Mouse (Mus musculus) MEL (cell line): ENCODE measurements around the gene Cabp2. TPM values are rescaled to one million over a fixed set of nuclear protein-coding genes. Genes with fewer than 3 reads are reported as not detected.

Experiments
- DNase-seq: peaks from one replicate; pipeline ENCODE4 v3.0.0; 2011; ENCODE audit warnings: low read depth, low spot score
- H3K27ac ChIP-seq: 2 replicates; pipeline ENCODE4 v1.5.1; 2012; ENCODE audit warnings: low read depth, mild to moderate bottlenecking, control low read depth, low read length, moderate library complexity; ENCODE audit not compliant: control insufficient read depth
- H3K27me3 ChIP-seq, 2 experiments: fragments of 150-350 bp in 1 of 2; sonication (generic) in 1 of 2; 2 replicates each; pipeline ENCODE4 v1.6.1; 2012; ENCODE audit warnings: low read length in 2 of 2, mild to moderate bottlenecking in 2 of 2, improper control_type of control experiment in 1 of 2, moderate library complexity in 1 of 2; ENCODE audit not compliant: insufficient read depth in 2 of 2, control insufficient read depth in 1 of 2
- H3K36me3 ChIP-seq, 2 experiments: 2 replicates each; pipeline ENCODE4 v1.6.1; 2012 to 2014; ENCODE audit warnings: low read length in 2 of 2, improper control_type of control experiment in 1 of 2, inconsistent platforms in 1 of 2, mild to moderate bottlenecking in 1 of 2; ENCODE audit not compliant: insufficient read depth in 2 of 2, control insufficient read depth in 1 of 2
- H3K4me1 ChIP-seq, 2 experiments: fragments of 150-350 bp in 1 of 2; sonication (generic) in 1 of 2; 2 replicates each; pipeline ENCODE4 v1.6.1; 2012; ENCODE audit warnings: low read length in 2 of 2, improper control_type of control experiment in 1 of 2, mild to moderate bottlenecking in 1 of 2; ENCODE audit not compliant: insufficient read depth in 2 of 2, control insufficient read depth in 1 of 2
- H3K4me3 ChIP-seq, 2 experiments: fragments of 150-350 bp in 1 of 2; sonication (generic) in 1 of 2; 2 replicates each; pipeline ENCODE4 v1.5.1; 2012; ENCODE audit warnings: low read depth in 2 of 2, low read length in 2 of 2, mild to moderate bottlenecking in 2 of 2, moderate library complexity in 2 of 2, control low read depth in 1 of 2, improper control_type of control experiment in 1 of 2; ENCODE audit not compliant: control insufficient read depth in 1 of 2, insufficient read depth in 1 of 2
- H3K79me2 ChIP-seq: 2 replicates; pipeline ENCODE4 v1.6.1; 2012; ENCODE audit warnings: mild to moderate bottlenecking, low read length, moderate library complexity; ENCODE audit not compliant: control insufficient read depth, poor library complexity, insufficient read depth
- H3K9ac ChIP-seq: 2 replicates; pipeline ENCODE4 v1.6.1; 2012; ENCODE audit warnings: low read depth, mild to moderate bottlenecking, control low read depth, low read length, moderate library complexity; ENCODE audit not compliant: control insufficient read depth, poor library complexity, severe bottlenecking
- H3K9me3 ChIP-seq: fragments of 150-350 bp; sonication (generic); replicated peaks from 2 replicates; pipeline ENCODE4 v1.6.1; 2012; ENCODE audit warnings: mild to moderate bottlenecking, low read length, improper control_type of control experiment, moderate library complexity; ENCODE audit not compliant: insufficient read depth
- CHD2 ChIP-seq: IDR thresholded peaks from 2 replicates; pipeline ENCODE4 v1.6.1; 2011; ENCODE audit warnings: low read length, improper control_type of control experiment
- ELF1 ChIP-seq: IDR thresholded peaks from 2 replicates; pipeline ENCODE4 v1.6.1; 2014; ENCODE audit warnings: low read depth, mild to moderate bottlenecking, inconsistent platforms, low read length, improper control_type of control experiment, moderate library complexity
- EP300 ChIP-seq, 2 experiments: IDR thresholded peaks; 2 replicates each; pipeline ENCODE4 v1.6.1; 2011; ENCODE audit warnings: improper control_type of control experiment in 2 of 2, low read length in 2 of 2, low read depth in 1 of 2, mild to moderate bottlenecking in 1 of 2
- HCFC1 ChIP-seq: IDR thresholded peaks from 2 replicates; pipeline ENCODE4 v1.6.1; 2012; ENCODE audit warnings: low read depth, mild to moderate bottlenecking, inconsistent platforms, low read length, improper control_type of control experiment, moderate library complexity
- MAFK ChIP-seq: IDR thresholded peaks from 2 replicates; pipeline ENCODE4 v1.6.1; 2011; ENCODE audit warnings: low read depth, mild to moderate bottlenecking, low read length, improper control_type of control experiment, borderline replicate concordance
- MAX ChIP-seq: IDR thresholded peaks from 2 replicates; pipeline ENCODE4 v1.6.1; 2011; ENCODE audit warnings: low read length, improper control_type of control experiment
- MXI1 ChIP-seq: IDR thresholded peaks from 2 replicates; pipeline ENCODE4 v1.6.1; 2011; ENCODE audit warnings: mild to moderate bottlenecking, low read depth, low read length, improper control_type of control experiment
- POLR2AphosphoS5 ChIP-seq: IDR thresholded peaks from 2 replicates; pipeline ENCODE4 v1.6.1; 2012; ENCODE audit warnings: low read depth, borderline replicate concordance, mild to moderate bottlenecking, inconsistent platforms, low read length, moderate library complexity, mixed read lengths
- RAD21 ChIP-seq: IDR thresholded peaks from 2 replicates; pipeline ENCODE4 v1.6.1; 2011; ENCODE audit warnings: mild to moderate bottlenecking, low read depth, low read length, improper control_type of control experiment
- RCOR1 ChIP-seq: IDR thresholded peaks from 2 replicates; pipeline ENCODE4 v1.6.1; 2012; ENCODE audit warnings: low read depth, mild to moderate bottlenecking, inconsistent platforms, low read length, improper control_type of control experiment
- SMC3 ChIP-seq: IDR thresholded peaks from 2 replicates; pipeline ENCODE4 v1.6.1; 2011; ENCODE audit warnings: low read depth, low read length, improper control_type of control experiment
- UBTF ChIP-seq: IDR thresholded peaks from 2 replicates; pipeline ENCODE4 v1.6.1; 2012; ENCODE audit warnings: low read depth, mild to moderate bottlenecking, inconsistent platforms, low read length, improper control_type of control experiment, moderate library complexity, borderline replicate concordance; ENCODE audit not compliant: insufficient read depth
- USF1 ChIP-seq: IDR thresholded peaks from 2 replicates; pipeline ENCODE4 v1.6.1; 2014; ENCODE audit warnings: low read depth, mild to moderate bottlenecking, inconsistent platforms, low read length, improper control_type of control experiment, moderate library complexity
- USF2 ChIP-seq, 2 experiments: IDR thresholded peaks; 2 replicates each; pipeline ENCODE4 v1.6.1; 2011 to 2012; ENCODE audit warnings: improper control_type of control experiment in 2 of 2, low read length in 2 of 2, borderline replicate concordance in 1 of 2, inconsistent platforms in 1 of 2, low read depth in 1 of 2, mild to moderate bottlenecking in 1 of 2; ENCODE audit not compliant: insufficient read depth in 1 of 2
- ZNF384 ChIP-seq: IDR thresholded peaks from 2 replicates; pipeline ENCODE4 v1.6.1; 2012; ENCODE audit warnings: low read depth, mild to moderate bottlenecking, inconsistent platforms, low read length, improper control_type of control experiment
- polyA plus RNA-seq, 2 experiments: library from polyadenylated mRNA; stranded (reverse) in 1 of 2; unstranded in 1 of 2; fragments of >175 nt in 1 of 2; fragments of >200 nt in 1 of 2; gene quantifications; 2 replicates each; pipeline versions ENCODE4 v1.2.1 to v1.2.4; 2012; ENCODE audit warnings: low replicate concordance in 2 of 2, low read depth in 1 of 2; ENCODE audit not compliant: insufficient read length in 2 of 2, insufficient read depth in 1 of 2, missing spikeins in 1 of 2
- total RNA-seq: library from RNA; depleted of rRNA; stranded (reverse); fragments of 300-350 nt; gene quantifications from 2 replicates; pipeline ENCODE4 v1.2.3, GENCODE M21; 2012

Gene Cabp2
- total and polyA plus RNA-seq, 3 experiments: 0.14 TPM; not detected in 2

GRCm38 (mm10) chr19:4072706-4073424 lies 8.5 kb upstream of the Cabp2 start:
- TF ChIP-seq MAFK (no peak), USF1 (no peak), CHD2 (no peak), RCOR1 (no peak), SMC3 (no peak), POLR2AphosphoS5 (no peak), UBTF (no peak), ELF1 (no peak), EP300 (IDR thresholded peaks at IDR 0.05; ENCODE audit: low read depth in 1 of 2, low read length in 2 of 2) (no peak), MAX (no peak), USF2 (IDR thresholded peaks at IDR 0.05; ENCODE audit: borderline replicate concordance in 1 of 2, insufficient read depth in 1 of 2, low read depth in 1 of 2, low read length in 2 of 2) (no peak), RAD21 (no peak), ZNF384 (no peak)
- Histone ChIP-seq H3K4me3 (no peak overlapping the region), H3K79me2 (no peaks in the 10 kb centered on the region)

DNA sequence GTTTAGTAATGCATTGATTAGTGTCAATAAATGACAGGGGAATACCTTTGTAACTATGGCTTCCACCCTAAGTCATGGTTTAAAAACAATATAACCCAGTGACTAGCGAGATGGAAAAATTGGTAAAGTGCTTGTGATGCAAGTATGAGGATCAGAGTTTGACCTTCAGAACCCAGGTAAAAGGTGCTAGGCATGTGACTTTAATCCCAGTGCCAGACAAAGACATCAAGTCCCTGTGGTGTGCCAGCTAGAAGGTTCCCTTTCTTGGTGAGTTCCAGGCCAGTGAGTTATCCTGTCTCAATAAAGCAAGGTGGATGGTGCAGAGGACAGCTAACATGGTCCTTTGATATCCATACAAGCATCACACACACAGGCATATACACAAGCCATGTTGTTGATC lies 5.8 kb upstream of the Cabp2 start:
- peaks cover 9 to 11% of the 10 kb centered on the region in 2 experiments for H3K27me3 ChIP-seq
- no peak for TF ChIP-seq HCFC1
- TF ChIP-seq MXI1: no peak
- no peak for DNase-seq
- no peaks in the 10 kb centered on the region for H3K9me3 ChIP-seq
- no peaks in the 10 kb centered on the region for H3K36me3 ChIP-seq
- no peaks in the 10 kb centered on the region for H3K79me2 ChIP-seq
- H3K4me3 ChIP-seq: no peak overlapping the region
- no peak overlapping the region for H3K9ac ChIP-seq
- H3K4me1 ChIP-seq: peaks cover 0 to 5% of the 10 kb centered on the region in 2 experiments; a peak in 1 of 4 replicates
- H3K27ac ChIP-seq: no peak overlapping the region

More at GRCm38 (mm10) chr19:4072706-4073424, 8.5 kb upstream of the Cabp2 start:
- H3K36me3 ChIP-seq: no peaks in the 10 kb centered on the region
- H3K9me3 ChIP-seq: no peaks in the 10 kb centered on the region
- H3K4me1 ChIP-seq: no peaks in the 10 kb centered on the region
- no peak overlapping the region for H3K9ac ChIP-seq
- H3K27me3 ChIP-seq: peaks cover 9 to 11% of the 10 kb centered on the region in 2 experiments
- no peak for DNase-seq
- H3K27ac ChIP-seq: no peak overlapping the region
